Mouse (Mus musculus): Measurements from ENCODE around the gene Lmntd1. TPM values are rescaled to one million over a fixed set of nuclear protein-coding genes. Genes with fewer than 3 reads are reported as not detected.

Gene Lmntd1
- polyA plus RNA-seq, 1 experiment from 2014 or later, result 0.19 TPM

- no peak overlapping the region for H3K4me2 ChIP-seq (replicated peaks; ENCODE audit: low read depth, low read length)
- H3K36me3 ChIP-seq (ENCODE audit: control insufficient read depth, insufficient read depth, low read length), result no peaks in the 10 kb centered on the region
- H3K4me3 ChIP-seq (ENCODE audit: low read depth, low read length), result no peak overlapping the region
- 61% methylated on average over 2 of the region's 2 CpGs for WGBS
- no peaks in the 10 kb centered on the region for H3K27me3 ChIP-seq (ENCODE audit: control insufficient read depth, insufficient read depth, low read length)
- no peak overlapping the region for H3K9ac ChIP-seq (replicated peaks; ENCODE audit: low read depth, low read length)
- no peaks in the 10 kb centered on the region for H3K9me3 ChIP-seq (ENCODE audit: control insufficient read depth, low read depth, low read length)
- ATAC-seq (ENCODE audit: insufficient number of reproducible peaks, insufficient read depth, low FRiP score, low read depth), result no peak
- no peaks in the 10 kb centered on the region for H3K4me1 ChIP-seq (ENCODE audit: control insufficient read depth, insufficient read depth, low read length)
- no peak overlapping the region for H3K27ac ChIP-seq (ENCODE audit: low read length)
Measured at GRCm38 (mm10) chr6:145651976-145652375, 37.9 kb upstream of the Lmntd1 start.

GRCm38 (mm10) chr6:145640971-145641506 is 26.9 kb upstream of the Lmntd1 start:
- no peak for ATAC-seq (ENCODE audit: insufficient number of reproducible peaks, insufficient read depth, low FRiP score, low read depth)
- no peak overlapping the region for H3K27ac ChIP-seq (ENCODE audit: low read length)
- no peak overlapping the region for H3K4me2 ChIP-seq (replicated peaks; ENCODE audit: low read depth, low read length)
- H3K4me1 ChIP-seq (ENCODE audit: control insufficient read depth, insufficient read depth, low read length), result no peaks in the 10 kb centered on the region; the same call in 1 of the 2 replicates
- no peak overlapping the region for H3K4me3 ChIP-seq (ENCODE audit: low read depth, low read length)
- 39% methylated on average over 4 of the region's 4 CpGs for WGBS
- H3K27me3 ChIP-seq (ENCODE audit: control insufficient read depth, insufficient read depth, low read length), result no peaks in the 10 kb centered on the region
- H3K9me3 ChIP-seq (ENCODE audit: control insufficient read depth, low read depth, low read length), result 0 out of 2 replicates have a peak, but pooled peaks cover 5% of the 10 kb centered on the region
- no peak overlapping the region for H3K9ac ChIP-seq (replicated peaks; ENCODE audit: low read depth, low read length)
- no peaks in the 10 kb centered on the region for H3K36me3 ChIP-seq (ENCODE audit: control insufficient read depth, insufficient read depth, low read length)

DNA sequence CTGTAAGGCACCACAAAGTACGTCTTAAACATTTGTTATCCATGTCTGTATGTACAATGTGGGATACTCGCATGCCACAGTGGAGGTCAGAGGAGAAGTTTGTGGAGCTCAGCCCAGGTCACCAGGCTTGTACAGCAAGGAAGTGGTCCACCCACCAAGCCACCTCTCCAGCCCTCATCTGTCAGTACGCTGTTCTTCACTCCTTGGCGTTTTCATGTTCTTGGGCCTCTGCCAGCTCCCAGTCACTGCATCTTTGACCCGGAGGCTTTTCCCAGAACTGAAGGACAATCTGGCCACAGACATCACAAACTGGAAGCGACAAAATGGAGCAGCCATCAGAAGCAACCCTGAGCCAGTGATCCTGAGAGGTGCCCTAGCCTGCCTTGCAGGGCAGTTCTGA is 24.1 kb upstream of the Lmntd1 start:
- Histone ChIP-seq H3K4me2 (replicated peaks; ENCODE audit: low read depth, low read length) (no peak overlapping the region), H3K9me3 (ENCODE audit: control insufficient read depth, low read depth, low read length) (0 out of 2 replicates have a peak, but pooled peaks cover 5% of the 10 kb centered on the region), H3K27ac (ENCODE audit: low read length) (no peak overlapping the region), H3K36me3 (ENCODE audit: control insufficient read depth, insufficient read depth, low read length) (no peaks in the 10 kb centered on the region), H3K4me3 (ENCODE audit: low read depth, low read length) (no peak overlapping the region), H3K27me3 (ENCODE audit: control insufficient read depth, insufficient read depth, low read length) (no peaks in the 10 kb centered on the region), H3K9ac (replicated peaks; ENCODE audit: low read depth, low read length) (no peak overlapping the region), H3K4me1 (ENCODE audit: control insufficient read depth, insufficient read depth, low read length) (no peaks in the 10 kb centered on the region; the same call in 1 of the 2 replicates)
- no peak for ATAC-seq (ENCODE audit: insufficient number of reproducible peaks, insufficient read depth, low FRiP score, low read depth)
- 63% methylated on average over 6 of the region's 6 CpGs for WGBS

DNA sequence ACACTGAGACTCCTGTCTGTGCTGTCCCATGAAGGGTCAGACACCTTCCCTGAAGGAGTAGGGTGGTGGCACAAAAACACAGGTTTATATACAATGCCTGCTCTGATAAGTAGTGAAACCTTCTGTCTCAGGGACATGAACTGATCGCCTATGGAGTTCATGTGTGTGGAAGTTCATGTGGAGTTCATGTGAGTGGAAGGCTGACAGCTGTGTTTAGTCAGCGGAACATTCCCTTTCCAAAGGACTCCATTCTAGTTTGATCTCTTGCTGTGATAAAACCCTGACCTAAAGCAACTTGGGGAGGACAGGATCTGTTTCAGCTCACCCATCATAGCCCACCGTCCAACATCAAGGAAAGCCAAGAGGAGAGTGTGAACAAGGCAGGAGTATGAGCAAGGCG is 22.6 kb upstream of the Lmntd1 start:
- H3K9me3 ChIP-seq (ENCODE audit: control insufficient read depth, low read depth, low read length), result 0 out of 2 replicates have a peak, but pooled peaks cover 5% of the 10 kb centered on the region
- H3K27me3 ChIP-seq (ENCODE audit: control insufficient read depth, insufficient read depth, low read length), result no peaks in the 10 kb centered on the region
- no peak overlapping the region for H3K4me2 ChIP-seq (replicated peaks; ENCODE audit: low read depth, low read length)
- H3K4me3 ChIP-seq (ENCODE audit: low read depth, low read length), result no peak overlapping the region
- no peak for ATAC-seq (ENCODE audit: insufficient number of reproducible peaks, insufficient read depth, low FRiP score, low read depth)
- no peaks in the 10 kb centered on the region; the same call in 1 of the 2 replicates for H3K4me1 ChIP-seq (ENCODE audit: control insufficient read depth, insufficient read depth, low read length)
- WGBS, result 46% methylated on average over 4 of the region's 4 CpGs
- no peaks in the 10 kb centered on the region for H3K36me3 ChIP-seq (ENCODE audit: control insufficient read depth, insufficient read depth, low read length)
- no peak overlapping the region for H3K9ac ChIP-seq (replicated peaks; ENCODE audit: low read depth, low read length)
- no peak overlapping the region for H3K27ac ChIP-seq (ENCODE audit: low read length)

DNA sequence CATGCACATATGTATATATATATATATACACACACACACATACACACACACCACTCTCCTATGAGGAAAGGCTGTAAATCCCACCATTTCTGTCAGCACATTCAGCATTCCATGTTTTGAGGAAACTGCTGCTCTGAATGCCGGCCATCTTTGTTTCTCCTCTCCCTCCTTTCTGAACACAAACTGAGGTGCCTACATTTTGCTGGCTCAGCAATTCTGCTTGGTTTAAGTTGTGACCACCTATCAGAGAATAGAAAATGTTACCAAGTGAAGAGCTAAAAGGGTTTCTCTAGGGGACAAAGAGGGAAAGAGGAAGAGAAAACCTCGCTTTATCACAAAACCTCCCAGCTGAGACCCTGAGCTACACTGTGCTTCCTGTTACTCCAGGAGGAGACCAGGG is 20.3 kb upstream of the Lmntd1 start:
- no peak overlapping the region for H3K27ac ChIP-seq (ENCODE audit: low read length)
- no peak overlapping the region for H3K4me2 ChIP-seq (replicated peaks; ENCODE audit: low read depth, low read length)
- no peak for ATAC-seq (ENCODE audit: insufficient number of reproducible peaks, insufficient read depth, low FRiP score, low read depth)
- 82% methylated on average over 2 of the region's 2 CpGs for WGBS
- H3K27me3 ChIP-seq (ENCODE audit: control insufficient read depth, insufficient read depth, low read length), result no peaks in the 10 kb centered on the region
- H3K4me3 ChIP-seq (ENCODE audit: low read depth, low read length), result no peak overlapping the region
- no peaks in the 10 kb centered on the region for H3K36me3 ChIP-seq (ENCODE audit: control insufficient read depth, insufficient read depth, low read length)
- H3K9ac ChIP-seq (replicated peaks; ENCODE audit: low read depth, low read length), result no peak overlapping the region
- H3K9me3 ChIP-seq (ENCODE audit: control insufficient read depth, low read depth, low read length), result no peaks in the 10 kb centered on the region
- H3K4me1 ChIP-seq (ENCODE audit: control insufficient read depth, insufficient read depth, low read length), result no peaks in the 10 kb centered on the region; the same call in 1 of the 2 replicates

- no peak overlapping the region for H3K27ac ChIP-seq (ENCODE audit: low read length)
- no peak overlapping the region for H3K9ac ChIP-seq (replicated peaks; ENCODE audit: low read depth, low read length)
- H3K4me3 ChIP-seq (ENCODE audit: low read depth, low read length), result no peak overlapping the region
- no peaks in the 10 kb centered on the region for H3K9me3 ChIP-seq (ENCODE audit: control insufficient read depth, low read depth, low read length)
- no peak overlapping the region for H3K4me2 ChIP-seq (replicated peaks; ENCODE audit: low read depth, low read length)
- ATAC-seq (ENCODE audit: insufficient number of reproducible peaks, insufficient read depth, low FRiP score, low read depth), result no peak
- WGBS, result 47% methylated on average over 6 of the region's 6 CpGs
- no peaks in the 10 kb centered on the region for H3K36me3 ChIP-seq (ENCODE audit: control insufficient read depth, insufficient read depth, low read length)
- no peaks in the 10 kb centered on the region for H3K27me3 ChIP-seq (ENCODE audit: control insufficient read depth, insufficient read depth, low read length)
- H3K4me1 ChIP-seq (ENCODE audit: control insufficient read depth, insufficient read depth, low read length), result no peaks in the 10 kb centered on the region
Measured at GRCm38 (mm10) chr6:145630269-145630668, 16.1 kb upstream of the Lmntd1 start.

- Histone ChIP-seq H3K36me3 (ENCODE audit: control insufficient read depth, insufficient read depth, low read length) (no peaks in the 10 kb centered on the region), H3K9ac (replicated peaks; ENCODE audit: low read depth, low read length) (no peak overlapping the region), H3K27me3 (ENCODE audit: control insufficient read depth, insufficient read depth, low read length) (no peaks in the 10 kb centered on the region), H3K9me3 (ENCODE audit: control insufficient read depth, low read depth, low read length) (no peaks in the 10 kb centered on the region), H3K27ac (ENCODE audit: low read length) (no peak overlapping the region), H3K4me1 (ENCODE audit: control insufficient read depth, insufficient read depth, low read length) (no peaks in the 10 kb centered on the region), H3K4me3 (ENCODE audit: low read depth, low read length) (no peak overlapping the region), H3K4me2 (replicated peaks; ENCODE audit: low read depth, low read length) (no peak overlapping the region)
- WGBS, result 84% methylated on average over 4 of the region's 4 CpGs
- no peak for ATAC-seq (ENCODE audit: insufficient number of reproducible peaks, insufficient read depth, low FRiP score, low read depth)
Measured at GRCm38 (mm10) chr6:145623141-145623540, 9.0 kb upstream of the Lmntd1 start.

- WGBS, result 75% methylated on average over 5 of the region's 5 CpGs
- Histone ChIP-seq H3K27me3 (ENCODE audit: control insufficient read depth, insufficient read depth, low read length) (no peaks in the 10 kb centered on the region), H3K9me3 (ENCODE audit: control insufficient read depth, low read depth, low read length) (no peaks in the 10 kb centered on the region), H3K4me1 (ENCODE audit: control insufficient read depth, insufficient read depth, low read length) (0 out of 2 replicates have a peak, but pooled peaks cover 3% of the 10 kb centered on the region), H3K36me3 (ENCODE audit: control insufficient read depth, insufficient read depth, low read length) (no peaks in the 10 kb centered on the region), H3K9ac (replicated peaks; ENCODE audit: low read depth, low read length) (no peak overlapping the region), H3K4me3 (ENCODE audit: low read depth, low read length) (no peak overlapping the region), H3K27ac (ENCODE audit: low read length) (no peak overlapping the region), H3K4me2 (replicated peaks; ENCODE audit: low read depth, low read length) (no peak overlapping the region)
- ATAC-seq (ENCODE audit: insufficient number of reproducible peaks, insufficient read depth, low FRiP score, low read depth), result no peak
Measured at GRCm38 (mm10) chr6:145616402-145617229, 2.5 kb upstream of the Lmntd1 start.
